Mouse (Mus musculus): Measurements from ENCODE around the gene Naa80.
"Not testable (repeated sequence)": the region's sequence is repeated elsewhere in the genome, so short reads cannot be mapped to it uniquely, and the experiment has no call there.

Naa80 gene

GRCm38 (mm10) chr9:107551117-107551889, 27.4 kb upstream of the Naa80 start, which contains the start of gene Rassf1:
Rassf1 (plus strand) TSS chr9:107551555.
- DNase-seq, result peak; percentile 83

- DNase-seq, result no peak
These were observed 26.8 kb upstream of the Naa80 start for GRCm38 (mm10) chr9:107551890-107552355.

GRCm38 (mm10) chr9:107552690-107553393, 25.8 kb upstream of the Naa80 start:
- no peak for DNase-seq

GRCm38 (mm10) chr9:107553541-107554318, 25.0 kb upstream of the Naa80 start:
- peak; percentile 63 for DNase-seq

GRCm38 (mm10) chr9:107554319-107554825, 24.3 kb upstream of the Naa80 start:
- peak; percentile 96 for DNase-seq

- peak; percentile 70 for DNase-seq
These were observed 23.6 kb upstream of the Naa80 start for GRCm38 (mm10) chr9:107555031-107555457.

- no peak for DNase-seq
These were observed 23.0 kb upstream of the Naa80 start for GRCm38 (mm10) chr9:107555701-107556100.

GRCm38 (mm10) chr9:107556346-107556745, 22.3 kb upstream of the Naa80 start:
- DNase-seq, result no peak

GRCm38 (mm10) chr9:107563029-107563581, 15.6 kb upstream of the Naa80 start, which contains the start of gene Tusc2:
Tusc2 (plus strand) TSS chr9:107563255.
- DNase-seq, result peak; percentile 97

- not testable (repeated sequence) for DNase-seq
These were observed 13.1 kb upstream of the Naa80 start for GRCm38 (mm10) chr9:107565556-107565955.

- DNase-seq, result peak; percentile 90
These were observed 12.5 kb upstream of the Naa80 start for GRCm38 (mm10) chr9:107566041-107566709.

- peak; percentile 83 for DNase-seq
These were observed 11.8 kb upstream of the Naa80 start for GRCm38 (mm10) chr9:107566855-107567254.

- DNase-seq, result peak; percentile 90
These were observed 10.9 kb upstream of the Naa80 start, which contains the start of gene Hyal2 for GRCm38 (mm10) chr9:107567702-107568319. Hyal2 (plus strand) TSS chr9:107567945.

- DNase-seq, result peak; percentile 90
These were observed 10.1 kb upstream of the Naa80 start for GRCm38 (mm10) chr9:107568331-107569261.

GRCm38 (mm10) chr9:107569270-107569669, 9.4 kb upstream of the Naa80 start:
- no peak for DNase-seq

GRCm38 (mm10) chr9:107570016-107570415, 8.7 kb upstream of the Naa80 start:
- DNase-seq, result no peak

GRCm38 (mm10) chr9:107570845-107571244, 7.8 kb upstream of the Naa80 start:
- DNase-seq, result no peak

GRCm38 (mm10) chr9:107571534-107572326, 7.0 kb upstream of the Naa80 start:
- peak; percentile 60 for DNase-seq

GRCm38 (mm10) chr9:107572327-107572662, 6.4 kb upstream of the Naa80 start:
- DNase-seq, result no peak

Data from kidney, adult 11 months (tissue).